In genomic region chr9:78859956-78860355, GRCm38 (mm10) we compare ENCODE assay signal across 17 mouse cellular contexts.
"Had no signal": no experiment of that assay in that cellular context is flagged by ENCODE, and none has a peak within 500 bp of the region (broad histone marks: within the 10 kb centered on the region; RNA-seq: fewer than 3 reads in every experiment).

No protein-coding gene starts in this region.

- H3K4me1 ChIP-seq: lung, embryonic 15.5 days; megakaryocyte, embryonic 14.5 days; midbrain, embryonic 12.5 days; midbrain, embryonic 15.5 days; neural tube, embryonic 12.5 days; stomach, embryonic 15.5 days had no signal

- H3K27me3 ChIP-seq: lung, embryonic 15.5 days; megakaryocyte, embryonic 14.5 days; midbrain, embryonic 12.5 days; midbrain, embryonic 15.5 days; neural tube, embryonic 12.5 days; stomach, embryonic 15.5 days had no signal

- H3K4me2 ChIP-seq: lung, embryonic 15.5 days; midbrain, embryonic 12.5 days; midbrain, embryonic 15.5 days; neural tube, embryonic 12.5 days; stomach, embryonic 15.5 days had no signal

- H3K4me3 ChIP-seq: lung, embryonic 15.5 days; megakaryocyte, embryonic 14.5 days; midbrain, embryonic 12.5 days; midbrain, embryonic 15.5 days; neural tube, embryonic 12.5 days; stomach, embryonic 15.5 days had no signal

- H3K27ac ChIP-seq: lung, embryonic 15.5 days; macrophage; midbrain, embryonic 12.5 days; midbrain, embryonic 15.5 days; neural tube, embryonic 12.5 days; stomach, embryonic 15.5 days; stomach, postnatal 0 days had no signal

- H3K9ac ChIP-seq: liver, postnatal 0 days; lung, embryonic 15.5 days; midbrain, embryonic 12.5 days; midbrain, embryonic 15.5 days; neural tube, embryonic 12.5 days; stomach, embryonic 15.5 days had no signal

- H3K36me3 ChIP-seq: lung, embryonic 15.5 days; midbrain, embryonic 12.5 days; midbrain, embryonic 15.5 days; neural tube, embryonic 12.5 days; stomach, embryonic 15.5 days had no signal

- ATAC-seq: liver, postnatal 0 days; lung, postnatal 0 days; midbrain, embryonic 15.5 days had no signal

- DNase-seq: liver, postnatal 0 days; lung, adult 2 months; lung, postnatal 14 days; lung, postnatal 36 days; right cerebral cortex, postnatal 14 days; thymus, adult 2 months; thymus, postnatal 25 days; thymus, postnatal 4 days had no signal

- H3K9me3 ChIP-seq: lung, embryonic 15.5 days; megakaryocyte, embryonic 14.5 days; midbrain, embryonic 12.5 days; midbrain, embryonic 15.5 days; neural tube, embryonic 12.5 days; stomach, embryonic 15.5 days had no signal
